10 mouse cellular contexts compared by ENCODE assay signal in genomic region chr12:71135581-71135980, GRCm38 (mm10). TPM values are rescaled to one million over a fixed set of nuclear protein-coding genes. Genes with fewer than 3 reads are reported as not detected.
DNase-seq lines count a peak whose midpoint lies in the region; ATAC-seq lines count a peak whose summit lies in the region.
"Had no signal": no experiment of that assay in that cellular context is flagged by ENCODE, and none has a peak within 500 bp of the region (broad histone marks: within the 10 kb centered on the region; RNA-seq: fewer than 3 reads in every experiment).

No protein-coding gene starts in this region.

- no peaks in the 10 kb centered on the region for H3K4me1 ChIP-seq in embryonic facial prominence, embryonic 11.5 days (ENCODE audit: control insufficient read depth, insufficient read depth, low read length)
- H3K4me1 ChIP-seq in intestine, embryonic 16.5 days (ENCODE audit: control insufficient read depth, insufficient read depth, low read length), result peaks cover 9% of the 10 kb centered on the region
- peaks cover 30% of the 10 kb centered on the region for H3K4me1 ChIP-seq in midbrain, embryonic 16.5 days (ENCODE audit: control insufficient read depth, insufficient read depth, low read length)

- H3K27me3 ChIP-seq in embryonic facial prominence, embryonic 11.5 days (ENCODE audit: control insufficient read depth, insufficient read depth, low read length), result no peaks in the 10 kb centered on the region
- no peaks in the 10 kb centered on the region for H3K27me3 ChIP-seq in intestine, embryonic 16.5 days (replicated peaks; ENCODE audit: control insufficient read depth, insufficient read depth, low read length)
- no peaks in the 10 kb centered on the region for H3K27me3 ChIP-seq in midbrain, embryonic 16.5 days (ENCODE audit: control insufficient read depth, insufficient read depth, low read depth, low read length)

- H3K27ac ChIP-seq in embryonic facial prominence, embryonic 11.5 days (replicated peaks; ENCODE audit: low read depth, low read length), result no peak overlapping the region
- H3K27ac ChIP-seq in intestine, embryonic 16.5 days (ENCODE audit: low read length), result no peak overlapping the region
- no peak overlapping the region for H3K27ac ChIP-seq in midbrain, embryonic 16.5 days (ENCODE audit: low read length)

- no peaks in the 10 kb centered on the region for H3K9me3 ChIP-seq in embryonic facial prominence, embryonic 11.5 days (replicated peaks; ENCODE audit: control insufficient read depth, low read length)
- H3K9me3 ChIP-seq in intestine, embryonic 16.5 days (ENCODE audit: control insufficient read depth, low read length), result no peaks in the 10 kb centered on the region
- H3K9me3 ChIP-seq in midbrain, embryonic 16.5 days (replicated peaks; ENCODE audit: control insufficient read depth, low read length, poor library complexity, severe bottlenecking), result no peaks in the 10 kb centered on the region

- WGBS in embryonic facial prominence, embryonic 11.5 days, result 29% methylated on average over 5 of the region's 5 CpGs
- WGBS in intestine, embryonic 16.5 days, result 27% methylated on average over 5 of the region's 5 CpGs
- WGBS in midbrain, embryonic 16.5 days, result 39% methylated on average over 5 of the region's 5 CpGs

- H3K36me3 ChIP-seq in embryonic facial prominence, embryonic 11.5 days (replicated peaks; ENCODE audit: control insufficient read depth, insufficient read depth, low read depth, low read length), result no peaks in the 10 kb centered on the region
- H3K36me3 ChIP-seq in intestine, embryonic 16.5 days (ENCODE audit: control insufficient read depth, insufficient read depth, low read length), result peaks cover 7% of the 10 kb centered on the region
- peaks cover 4% of the 10 kb centered on the region for H3K36me3 ChIP-seq in midbrain, embryonic 16.5 days (ENCODE audit: control insufficient read depth, insufficient read depth, low read length)

- peak; percentile 18 to 45 for DNase-seq in kidney, adult 8-10 months
- no peak for DNase-seq in kidney, adult 18-20 months
- DNase-seq in embryonic facial prominence, embryonic 11.5 days (ENCODE audit: low spot score), result no peak
- DNase-seq in thymus, postnatal 36 days, result no peak
- no peak for DNase-seq in urinary bladder, postnatal 25 days (ENCODE audit: low spot score)
- DNase-seq in left cerebral cortex, postnatal 14 days (ENCODE audit: low spot score in 2 of 2), result no peak

- no peak for ATAC-seq in embryonic facial prominence, embryonic 11.5 days (replicated peaks; ENCODE audit: insufficient number of reproducible peaks, low FRiP score, low TSS enrichment, low read depth)
- 0 out of 2 replicates have a peak, but pooled peaks have one; percentile 16 for ATAC-seq in intestine, embryonic 16.5 days
- no peak for ATAC-seq in midbrain, embryonic 16.5 days

- peak overlapping the region; percentile 75; the same call in 1 of the 2 replicates for H3K4me2 ChIP-seq in embryonic facial prominence, embryonic 11.5 days (ENCODE audit: low read depth, low read length)
- H3K4me2 ChIP-seq in intestine, embryonic 16.5 days (ENCODE audit: low read depth, low read length), result peak overlapping the region; percentile 73
- H3K4me2 ChIP-seq in midbrain, embryonic 16.5 days (ENCODE audit: low read length), result peak overlapping the region; percentile 84

- no peak overlapping the region for H3K9ac ChIP-seq in embryonic facial prominence, embryonic 11.5 days (replicated peaks; ENCODE audit: low read length)
- no peak overlapping the region for H3K9ac ChIP-seq in intestine, embryonic 16.5 days (ENCODE audit: low read depth, low read length)
- H3K9ac ChIP-seq in midbrain, embryonic 16.5 days (ENCODE audit: low read depth, low read length), result peak overlapping the region; percentile 27; the same call in 1 of the 2 replicates

- H3K4me3 ChIP-seq in embryonic facial prominence, embryonic 11.5 days (ENCODE audit: low read depth, low read length), result peak overlapping the region; percentile 96
- H3K4me3 ChIP-seq in intestine, embryonic 16.5 days (ENCODE audit: low read length), result peak overlapping the region; percentile 99
- H3K4me3 ChIP-seq in midbrain, embryonic 16.5 days (ENCODE audit: low read depth, low read length), result peak overlapping the region; percentile 96

- intact Hi-C loops in left cerebral cortex, postnatal 14 days (cut with DNase I), result no loop called here

RNA-seq across cellular contexts. Expression of gene Timm9, which starts 0.9 kb away (rescaled TPM):
- polyA plus RNA-seq in embryonic facial prominence, embryonic 11.5 days (2014; fragmentation: Nextera tagmentation; extraction: Ambion mirVana), result 74.1 and 84.1 TPM in 2 replicates
- polyA plus RNA-seq in intestine, embryonic 16.5 days (2015; fragmentation: Nextera tagmentation; extraction: Ambion mirVana), result 101 TPM in 2 replicates
- polyA plus RNA-seq in midbrain, embryonic 16.5 days (2015; fragmentation: Nextera tagmentation; extraction: Ambion mirVana), result 106 and 107 TPM in 2 replicates
- total RNA-seq in left cerebral cortex, postnatal 14 days (2021), result 10 to 100 TPM; 65.4 to 68.9 TPM

RNA-seq across cellular contexts. Expression of gene 2700049A03Rik, which starts 1.1 kb away (rescaled TPM):
- 18.0 and 19.0 TPM in 2 replicates for polyA plus RNA-seq in embryonic facial prominence, embryonic 11.5 days (2014; fragmentation: Nextera tagmentation; extraction: Ambion mirVana)
- 7.3 and 11.0 TPM in 2 replicates for polyA plus RNA-seq in intestine, embryonic 16.5 days (2015; fragmentation: Nextera tagmentation; extraction: Ambion mirVana)
- polyA plus RNA-seq in midbrain, embryonic 16.5 days (2015; fragmentation: Nextera tagmentation; extraction: Ambion mirVana), result 11.1 and 12.3 TPM in 2 replicates
- total RNA-seq in left cerebral cortex, postnatal 14 days (2021), result 1 to 10 TPM; 5.0 to 5.6 TPM

RNA-seq across cellular contexts. Expression of gene Tomm20l, which starts 24.4 kb away (rescaled TPM):
- not detected in 2 replicates for polyA plus RNA-seq in embryonic facial prominence, embryonic 11.5 days (2014; fragmentation: Nextera tagmentation; extraction: Ambion mirVana)
- not detected in 2 replicates for polyA plus RNA-seq in intestine, embryonic 16.5 days (2015; fragmentation: Nextera tagmentation; extraction: Ambion mirVana)
- 0.36 TPM in 1 of 2 replicates, not detected in the other for polyA plus RNA-seq in midbrain, embryonic 16.5 days (2015; fragmentation: Nextera tagmentation; extraction: Ambion mirVana)
- not detected for total RNA-seq in left cerebral cortex, postnatal 14 days (2021)
- polyA plus RNA-seq: gonadal fat pad, adult 2 months; small intestine, adult 2 months had no signal

Comparison
In these comparisons a context has a peak if more than half of its experiments do, and no peak if none do; other contexts are left out.
1. DNase-seq: peak in kidney, adult 8-10 months (2 of 2); none in kidney, adult 18-20 months (single experiment), embryonic facial prominence, embryonic 11.5 days (single experiment), thymus, postnatal 36 days (0 of 2), urinary bladder, postnatal 25 days (single experiment) and left cerebral cortex, postnatal 14 days (0 of 2).
2. Peak in every context shown above with its lines, with median percentiles within 50 percentile points of each other: H3K4me2 ChIP-seq and H3K4me3 ChIP-seq.